Mouse (Mus musculus) liver, embryonic 14.5 days (tissue): ENCODE measurements around the gene Nr2f2. TPM values are rescaled to one million over a fixed set of nuclear protein-coding genes. Genes with fewer than 3 reads are reported as not detected.

Source experiments
- ATAC-seq: fragments of 200-750 bp; cut with Nextera tagmentation; 2 replicates; pipeline ENCODE4 v1.8.0; 2017; ENCODE audit warnings: moderate number of reproducible peaks, mild to moderate bottlenecking, moderate library complexity; ENCODE audit not compliant: insufficient read depth
- DNase-seq, 3 experiments: peaks; one replicate each; pipeline ENCODE4 v3.0.0-alpha.2; 2012 to 2013; ENCODE audit warnings: low read depth in 3 of 3, low spot score in 3 of 3
- H3K27ac ChIP-seq: fragments of 300-500 bp; sonication (generic); 2 replicates; pipeline ENCODE4 v1.5.1; 2014; ENCODE audit warnings: moderate library complexity, mild to moderate bottlenecking, control low read depth, inconsistent platforms
- H3K27me3 ChIP-seq: fragments of 300-500 bp; sonication (generic); 2 replicates; pipeline ENCODE4 v1.6.1; 2014; ENCODE audit warnings: mild to moderate bottlenecking, low read length, moderate library complexity; ENCODE audit not compliant: control insufficient read depth, insufficient read depth
- H3K36me3 ChIP-seq: fragments of 300-500 bp; sonication (generic); replicated peaks from 2 replicates; pipeline ENCODE4 v1.6.1; 2014; ENCODE audit warnings: low read depth; ENCODE audit not compliant: control insufficient read depth, insufficient read depth
- H3K4me1 ChIP-seq, 2 experiments: fragments of 200-500 bp in 1 of 2; fragments of 300-500 bp in 1 of 2; sonication (generic) in 1 of 2; replicated peaks; 2 replicates each; pipeline ENCODE4 v1.6.1; 2012 to 2014; ENCODE audit warnings: antibody characterized with exemption in 1 of 2, inconsistent platforms in 1 of 2, low read length in 1 of 2; ENCODE audit not compliant: control insufficient read depth in 2 of 2, insufficient read depth in 2 of 2
- H3K4me2 ChIP-seq: fragments of 300-500 bp; sonication (generic); 2 replicates; pipeline ENCODE4 v1.6.1; 2014; ENCODE audit warnings: low read depth, mild to moderate bottlenecking, control low read depth, moderate library complexity
- H3K4me3 ChIP-seq, 2 experiments: fragments of 200-500 bp in 1 of 2; fragments of 300-500 bp in 1 of 2; sonication (generic) in 1 of 2; 2 replicates each; pipeline ENCODE4 v1.5.1; 2012 to 2014; ENCODE audit warnings: low read depth in 2 of 2, low read length in 2 of 2, mild to moderate bottlenecking in 2 of 2, control low read depth in 1 of 2, inconsistent platforms in 1 of 2, moderate library complexity in 1 of 2; ENCODE audit not compliant: insufficient read depth in 1 of 2
- H3K9ac ChIP-seq: fragments of 300-500 bp; sonication (generic); replicated peaks from 2 replicates; pipeline ENCODE4 v1.6.1; 2014; ENCODE audit warnings: mild to moderate bottlenecking, control low read depth, moderate library complexity
- H3K9me3 ChIP-seq: fragments of 300-500 bp; sonication (generic); 2 replicates; pipeline ENCODE4 v1.6.1; 2016; ENCODE audit warnings: low read length, mixed read lengths; ENCODE audit not compliant: control insufficient read depth
- CTCF ChIP-seq: IDR thresholded peaks from 2 replicates; pipeline ENCODE4 v1.5.1; 2016; ENCODE audit warnings: antibody characterized with exemption, low read depth, control low read depth
- EP300 ChIP-seq: IDR thresholded peaks from 2 replicates; pipeline ENCODE4 v1.6.1; 2016; ENCODE audit warnings: antibody characterized with exemption, low read depth
- WGBS: fragments of 180-500 bp; shearing (Covaris S2); extraction: QIAGEN DNeasy Blood & Tissue Kit; methylation state at CpG from one replicate; pipeline ENCODE4 v1.1.7; 2014; ENCODE audit not compliant: insufficient replicate concordance; 5-methylcytosine and 5-hydroxymethylcytosine counted together
- polyA plus RNA-seq, 2 experiments: library from polyadenylated mRNA; depleted of rRNA in 1 of 2; stranded (reverse) in 1 of 2; unstranded in 1 of 2; fragments of >200 nt; fragmentation: Nextera tagmentation in 1 of 2; extraction: Ambion mirVana in 1 of 2; gene quantifications; 2 replicates each; pipeline versions ENCODE4 v1.2.1 to v1.2.3; 2012 to 2014

The Nr2f2 gene
- polyA plus RNA-seq, 2 experiments = 6.3 to 12.0 TPM

DNA sequence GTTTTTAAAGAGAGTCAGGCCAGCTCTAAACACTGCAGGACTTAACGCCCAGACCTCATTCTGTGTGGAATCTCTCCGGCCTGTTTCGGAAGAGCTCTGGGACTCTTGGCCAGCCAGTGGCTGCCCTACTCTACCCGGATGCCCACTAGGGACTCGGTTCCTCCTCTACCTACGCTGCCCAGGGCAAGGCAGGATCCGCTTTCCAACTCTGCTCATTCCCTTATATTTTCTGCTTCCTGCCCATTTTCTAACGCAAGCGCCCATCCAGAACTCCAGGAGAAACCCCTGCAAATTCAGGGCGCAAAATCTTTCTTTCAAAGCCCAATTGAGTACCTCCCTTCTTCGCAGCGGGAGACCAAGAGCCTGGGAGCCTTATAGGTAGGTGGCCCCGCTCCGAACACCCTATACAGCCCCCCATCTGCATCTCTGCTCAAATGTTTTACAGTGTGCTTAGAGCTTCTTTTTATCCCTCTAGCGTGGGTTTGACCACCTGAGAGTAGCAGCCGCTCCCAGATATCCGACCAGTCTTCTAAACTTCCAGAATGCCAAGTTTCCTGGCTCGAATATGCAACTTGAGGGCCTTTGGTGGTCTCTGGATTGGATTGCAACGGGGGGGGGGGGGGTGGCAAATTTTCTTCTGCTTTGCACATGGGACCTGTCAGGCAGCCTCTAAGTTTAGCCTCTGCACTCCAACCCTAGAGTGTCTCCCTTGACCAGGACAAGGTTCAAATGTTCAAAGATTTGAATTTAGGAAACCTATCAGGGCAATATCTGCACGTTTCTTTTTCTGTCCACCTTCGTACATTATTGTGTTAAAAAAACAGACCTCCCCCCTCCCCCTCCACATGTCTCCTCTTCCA lies 40.1 kb downstream of the Nr2f2 start:
- 2% methylated on average over 21 of the region's 21 CpGs for WGBS
- Histone ChIP-seq H3K27me3 (peaks cover 73% of the 10 kb centered on the region), H3K4me3 (no peak overlapping the region), H3K27ac (no peak overlapping the region), H3K9me3 (no peaks in the 10 kb centered on the region), H3K4me1 (no peaks in the 10 kb centered on the region), H3K4me2 (no peak overlapping the region), H3K36me3 (no peaks in the 10 kb centered on the region), H3K9ac (no peak overlapping the region)
- DNase-seq (no peak), ATAC-seq (no peak)
- TF ChIP-seq EP300 = no peak
- no peak for TF ChIP-seq CTCF

GRCm38 (mm10) chr7:70325381-70325780 lies 41.2 kb downstream of the Nr2f2 start:
- ATAC-seq (no peak), DNase-seq (no peak)
- H3K9me3 ChIP-seq = no peaks in the 10 kb centered on the region
- H3K36me3 ChIP-seq = no peaks in the 10 kb centered on the region
- H3K4me2 ChIP-seq = no peak overlapping the region
- TF ChIP-seq CTCF (no peak), EP300 (no peak)
- H3K4me1 ChIP-seq = no peaks in the 10 kb centered on the region
- 2% methylated on average over 18 of the region's 18 CpGs for WGBS
- H3K27me3 ChIP-seq = peaks cover 64% of the 10 kb centered on the region
- H3K9ac ChIP-seq = no peak overlapping the region
- H3K4me3 ChIP-seq = no peak overlapping the region
- H3K27ac ChIP-seq = no peak overlapping the region

GRCm38 (mm10) chr7:70324541-70324940 lies 42.0 kb downstream of the Nr2f2 start:
- Histone ChIP-seq H3K36me3 (no peaks in the 10 kb centered on the region), H3K4me3 (no peak overlapping the region), H3K9ac (no peak overlapping the region), H3K27ac (no peak overlapping the region), H3K4me2 (no peak overlapping the region), H3K4me1 (no peaks in the 10 kb centered on the region), H3K27me3 (peaks cover 56% of the 10 kb centered on the region), H3K9me3 (no peaks in the 10 kb centered on the region)
- DNase-seq = no peak
- TF ChIP-seq CTCF = no peak
- TF ChIP-seq EP300 = no peak
- WGBS = 4% methylated on average over 5 of the region's 5 CpGs
- ATAC-seq = no peak

GRCm38 (mm10) chr7:70324041-70324440 lies 42.5 kb downstream of the Nr2f2 start:
- no peak for TF ChIP-seq CTCF
- TF ChIP-seq EP300 = no peak
- Histone ChIP-seq H3K27ac (no peak overlapping the region), H3K4me3 (no peak overlapping the region), H3K27me3 (peaks cover 51% of the 10 kb centered on the region), H3K9ac (no peak overlapping the region), H3K4me1 (no peaks in the 10 kb centered on the region), H3K4me2 (no peak overlapping the region), H3K36me3 (no peaks in the 10 kb centered on the region), H3K9me3 (no peaks in the 10 kb centered on the region)
- DNase-seq (no peak), ATAC-seq (no peak)
- WGBS = 5% methylated on average over 9 of the region's 9 CpGs

DNA sequence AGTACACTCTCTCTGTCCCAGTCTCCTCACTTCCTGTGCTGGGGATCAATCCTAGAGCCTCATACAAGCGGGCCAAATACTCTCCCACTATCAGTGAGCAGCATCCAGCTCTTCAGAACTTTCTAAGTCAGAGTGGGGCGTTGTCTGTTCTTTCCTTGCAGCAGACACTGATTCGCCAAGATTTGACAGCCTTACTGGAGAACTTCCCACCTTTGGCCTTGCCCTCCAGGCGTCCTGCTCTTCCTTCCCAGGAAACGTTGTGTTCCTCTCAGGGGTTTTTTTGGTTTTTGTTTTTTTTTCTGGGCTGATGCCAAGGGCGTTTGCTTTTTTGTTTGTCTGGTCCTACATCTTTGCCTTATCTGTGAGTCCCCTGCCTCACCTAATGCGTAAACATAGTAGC lies 60.8 kb downstream of the Nr2f2 start:
- Histone ChIP-seq H3K36me3 (no peaks in the 10 kb centered on the region), H3K27me3 (no peaks in the 10 kb centered on the region), H3K27ac (no peak overlapping the region), H3K4me1 (no peaks in the 10 kb centered on the region), H3K9ac (no peak overlapping the region), H3K4me3 (no peak overlapping the region), H3K9me3 (no peaks in the 10 kb centered on the region), H3K4me2 (no peak overlapping the region)
- no peak for ATAC-seq
- 26% methylated on average over 7 of the region's 7 CpGs for WGBS
- DNase-seq = no peak
- no peak for TF ChIP-seq EP300
- no peak for TF ChIP-seq CTCF
